Mouse (Mus musculus) megakaryocyte, embryonic 14.5 days (primary cell): Measurements from ENCODE around the gene Haus3.

Experiments used
- FLI1 ChIP-seq: IDR thresholded peaks from 2 replicates; pipeline ENCODE4 v1.6.1; 2012; ENCODE audit warnings: low read length, inconsistent platforms, mixed read lengths
- GATA1 ChIP-seq: IDR thresholded peaks from 3 replicates; pipeline ENCODE4 v1.6.1; 2012; ENCODE audit warnings: mixed read lengths, low read length, inconsistent platforms, borderline replicate concordance

- TF ChIP-seq GATA1 (no peak), FLI1 (no peak)
Measured at GRCm38 (mm10) chr5:34186961-34187391, 17.6 kb upstream of the Haus3 start.
